Mouse (Mus musculus) heart, postnatal 36 days (tissue): ENCODE measurements around the gene Speg. TPM values are rescaled to one million over a fixed set of nuclear protein-coding genes. Genes with fewer than 3 reads are reported as not detected.

Source experiments
- DNase-seq, 2 experiments: peaks; one replicate each; pipeline ENCODE4 v3.0.0; 2021 to 2022
- intact Hi-C: fragments of 180-260 bp; cut with DNase I; formaldehyde crosslinking; loops from one replicate; pipeline ENCODE4 v1.15.1; 2025
- total RNA-seq, 2 experiments: library from RNA; stranded (reverse); gene quantifications; 2 replicates each; pipeline ENCODE4 v1.2.3; 2021

Gene Speg
- total RNA-seq, 2 experiments from 2014 or later: 120 to 128 TPM

DNA sequence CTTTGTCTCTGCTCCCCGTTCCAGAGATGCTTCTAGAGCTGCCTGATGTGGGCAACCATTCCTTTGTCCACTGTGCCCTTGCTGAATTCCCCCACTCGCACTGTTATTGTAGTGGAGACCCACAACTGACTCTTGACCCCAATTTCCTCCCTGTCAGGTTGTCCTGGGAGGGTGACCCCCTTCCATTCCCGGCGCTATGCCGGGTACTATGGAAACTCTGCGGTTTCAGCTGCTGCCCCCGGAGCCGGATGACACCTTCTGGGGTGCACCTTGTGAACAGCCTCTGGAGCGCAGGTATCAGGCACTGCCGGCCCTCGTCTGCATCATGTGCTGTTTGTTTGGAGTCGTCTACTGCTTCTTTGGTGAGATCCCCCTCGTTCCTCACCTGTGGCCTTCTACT lies 104.9 kb downstream of the Speg start:
- intact Hi-C loops: loop anchor here (2.0 kb wide), 1 partner anchor 25 kb away; no protein-coding TSS in a partner anchor
- no peak for DNase-seq

DNA sequence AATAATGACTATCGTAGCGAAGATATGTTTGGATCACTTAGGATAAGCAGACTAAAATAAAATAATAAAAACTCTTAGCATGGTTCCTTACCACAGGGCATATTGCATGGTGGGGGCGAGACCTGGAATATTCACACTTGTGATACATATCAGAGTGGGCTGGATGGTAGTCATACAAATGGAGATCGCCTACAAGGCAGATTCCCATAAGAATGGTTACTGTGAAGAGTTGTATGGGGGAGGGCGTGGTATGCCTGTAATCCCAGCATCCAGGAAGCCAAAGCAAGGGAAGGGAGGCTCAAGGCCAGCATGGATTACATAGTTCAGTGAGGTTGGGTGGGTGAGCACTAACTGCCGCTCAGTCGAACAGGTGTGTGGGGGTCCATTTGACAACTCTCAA lies 105.6 kb downstream of the Speg start:
- intact Hi-C loops: loop anchor here (2.0 kb wide), 1 partner anchor 24 kb away; no protein-coding TSS in a partner anchor
- no peak for DNase-seq

Other genes with a start within 250 kb of the Speg start
- under 1 TPM; 0.56 to 0.57 TPM for gene Slc23a3, start 241.4 kb upstream of the Speg start, total RNA-seq
- gene Cnppd1, start 232.6 kb upstream of the Speg start, total RNA-seq: 10 to 100 TPM; 23.2 to 30.0 TPM
- gene Retreg2, start 232.5 kb upstream of the Speg start, total RNA-seq: 10 to 100 TPM; 22.2 to 23.5 TPM
- 10 to 100 TPM; 14.9 to 17.6 TPM for gene Zfand2b, start 206.7 kb upstream of the Speg start, total RNA-seq
- 10 to 100 TPM; 28.8 to 30.4 TPM for gene Abcb6, start 194.9 kb upstream of the Speg start, total RNA-seq
- 10 to 100 TPM; 13.3 to 13.5 TPM for gene Ankzf1, start 183.1 kb upstream of the Speg start, total RNA-seq
- gene Atg9a, start 183.1 kb upstream of the Speg start, total RNA-seq: 10 to 100 TPM; 73.8 to 76.3 TPM
- 1 to 10 TPM; 2.5 to 4.0 TPM for gene Glb1l, start 164.5 kb upstream of the Speg start, total RNA-seq
- 10 to 100 TPM; 38.1 to 41.0 TPM for gene Stk16, start 164.5 kb upstream of the Speg start, total RNA-seq
- 100 to 1,000 TPM; 778 to 837 TPM for gene Tuba4a, start 155.4 kb upstream of the Speg start, total RNA-seq
- gene A630095N17Rik, start 143.2 kb upstream of the Speg start, total RNA-seq: not detected
- 100 to 1,000 TPM; 104 to 112 TPM for gene Dnajb2, start 138.9 kb upstream of the Speg start, total RNA-seq
- gene Ptprn, start 110.8 kb upstream of the Speg start, total RNA-seq: under 1 TPM; 0.92 to 0.95 TPM
- not detected for gene Resp18, start 96.9 kb upstream of the Speg start, total RNA-seq
- gene Dnpep, start 57.3 kb upstream of the Speg start, total RNA-seq: 10 to 100 TPM; 78.0 to 89.7 TPM
- 1,000 to 10,000 TPM; 1,347 to 1,420 TPM for gene Des, start 15.0 kb upstream of the Speg start, total RNA-seq
- gene Gmppa, start 60.6 kb downstream of the Speg start, total RNA-seq: 10 to 100 TPM; 35.5 to 39.9 TPM
- gene Asic4, start 75.1 kb downstream of the Speg start, total RNA-seq: not detected
- gene Chpf, start 104.0 kb downstream of the Speg start, total RNA-seq: 10 to 100 TPM; 25.5 to 26.8 TPM
- gene Tmem198, start 104.2 kb downstream of the Speg start, total RNA-seq: under 1 TPM; 0.11 to 0.19 TPM
- 100 to 1,000 TPM; 130 to 136 TPM for gene Obsl1, start 131.2 kb downstream of the Speg start, total RNA-seq
- 1 to 10 TPM; 3.6 TPM for gene Inha, start 131.8 kb downstream of the Speg start, total RNA-seq
- gene Stk11ip, start 146.2 kb downstream of the Speg start, total RNA-seq: 10 to 100 TPM in 1 of 2 experiments, 1 to 10 TPM in 1; 9.2 to 14.1 TPM
- gene Slc4a3, start 171.0 kb downstream of the Speg start, total RNA-seq: 100 to 1,000 TPM; 233 to 249 TPM